Mouse (Mus musculus) spleen, adult 12 weeks (tissue): ENCODE results near the gene Gm5072.
"Not testable (repeated sequence)": the region's sequence is repeated elsewhere in the genome, so short reads cannot be mapped to it uniquely, and the experiment has no call there.

Experiments used
- DNase-seq: peaks from one replicate; pipeline ENCODE4 v3.0.0; 2022; ENCODE audit warnings: low spot score

The Gm5072 gene

DNA sequence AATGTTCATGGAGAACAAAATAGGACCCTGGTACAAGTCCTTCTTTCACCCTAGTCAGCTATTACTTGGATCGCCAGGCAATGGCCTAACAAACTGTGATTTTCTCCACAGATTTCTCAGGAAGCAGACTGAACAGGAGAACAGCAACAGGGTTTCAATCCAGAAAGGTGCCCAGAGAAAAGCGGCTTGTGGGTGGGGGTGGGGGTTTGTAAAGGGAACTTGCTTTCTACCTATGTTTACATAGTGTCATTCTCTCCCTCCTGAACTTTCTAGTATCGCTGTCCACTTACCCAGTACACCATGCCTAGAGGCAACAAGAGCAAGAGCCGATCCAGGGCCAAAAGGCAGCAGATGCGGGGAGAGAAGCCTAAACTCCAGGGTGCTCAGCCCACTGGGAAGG, at the start of gene Gm5072:
Gene Gm5072, plus strand, starts transcription at position 301 of the 400 bp plus-strand sequence.
- DNase-seq, result not testable (repeated sequence)
